ENCODE assay signal across 15 mouse cellular contexts in genomic region chr13:73432466-73433149, GRCm38 (mm10). TPM values are rescaled to one million over a fixed set of nuclear protein-coding genes. Genes with fewer than 3 reads are reported as not detected.
DNase-seq lines count a peak whose midpoint lies in the region; ATAC-seq and TF ChIP-seq lines count a peak whose summit lies in the region.
"Had no signal": no experiment of that assay in that cellular context is flagged by ENCODE, and none has a peak within 500 bp of the region (broad histone marks: within the 10 kb centered on the region; RNA-seq: fewer than 3 reads in every experiment).

No protein-coding gene starts in this region.

- H3K27ac ChIP-seq in kidney, postnatal 0 days = no peak overlapping the region
- H3K27ac ChIP-seq in liver, embryonic 15.5 days (replicated peaks) = peak overlapping the region; percentile 77
- H3K27ac ChIP-seq in kidney, embryonic 16.5 days (ENCODE audit: low read length) = no peak overlapping the region
- H3K27ac ChIP-seq: embryonic facial prominence, embryonic 13.5 days; heart, embryonic 13.5 days; hindbrain, embryonic 10.5 days; intestine, embryonic 15.5 days; neural tube, embryonic 15.5 days had no signal

- ATAC-seq in kidney, postnatal 0 days (replicated peaks; ENCODE audit: low FRiP score, low read depth) = no peak
- no peak for ATAC-seq in liver, embryonic 15.5 days (ENCODE audit: insufficient read depth)
- ATAC-seq in kidney, embryonic 16.5 days (ENCODE audit: low FRiP score, low TSS enrichment) = no peak
- ATAC-seq: intestine, embryonic 15.5 days had no signal

- H3K36me3 ChIP-seq in kidney, postnatal 0 days (ENCODE audit: insufficient read depth, low read length) = no peaks in the 10 kb centered on the region
- no peaks in the 10 kb centered on the region for H3K36me3 ChIP-seq in liver, embryonic 15.5 days (replicated peaks)
- no peaks in the 10 kb centered on the region for H3K36me3 ChIP-seq in splenic B cell, adult 2 months (ENCODE audit: control insufficient read depth, insufficient read depth, low read length, poor library complexity, severe bottlenecking)
- H3K36me3 ChIP-seq in kidney, embryonic 16.5 days (ENCODE audit: insufficient read depth, low read length) = no peaks in the 10 kb centered on the region
- H3K36me3 ChIP-seq: embryonic facial prominence, embryonic 13.5 days; heart, embryonic 13.5 days; hindbrain, embryonic 10.5 days; intestine, embryonic 15.5 days; neural tube, embryonic 15.5 days had no signal

- peak; percentile 41 for TF ChIP-seq CTCF in kidney, postnatal 0 days (IDR thresholded peaks at IDR 0.05; ENCODE audit: low read depth)

- DNase-seq in kidney, postnatal 0 days (ENCODE audit: low spot score) = no peak
- no peak for DNase-seq in kidney, adult 11 months
- DNase-seq in R1 (ENCODE audit: low read depth, low spot score) = peak; percentile 19
- DNase-seq in splenic B cell, adult 2 months (ENCODE audit: low read depth, low spot score) = peak; percentile 41
- DNase-seq in ovary, postnatal 36 days (ENCODE audit: low spot score) = no peak
- DNase-seq: adrenal gland, postnatal 10 days; cerebellum, postnatal 36 days; kidney, postnatal 4 days had no signal

- no peak overlapping the region for H3K9ac ChIP-seq in kidney, postnatal 0 days (ENCODE audit: low read depth, low read length)
- H3K9ac ChIP-seq in liver, embryonic 15.5 days = peak overlapping the region; percentile 54
- H3K9ac ChIP-seq in kidney, embryonic 16.5 days (replicated peaks; ENCODE audit: low read length) = no peak overlapping the region
- H3K9ac ChIP-seq: embryonic facial prominence, embryonic 13.5 days; heart, embryonic 13.5 days; intestine, embryonic 15.5 days; neural tube, embryonic 15.5 days had no signal

- H3K27me3 ChIP-seq in kidney, postnatal 0 days (ENCODE audit: insufficient read depth, low read length) = no peaks in the 10 kb centered on the region
- H3K27me3 ChIP-seq in liver, embryonic 15.5 days = peaks cover 4% of the 10 kb centered on the region; the same call in 1 of the 2 replicates
- no peaks in the 10 kb centered on the region for H3K27me3 ChIP-seq in splenic B cell, adult 2 months (ENCODE audit: control insufficient read depth, insufficient read depth, low read length, poor library complexity, severe bottlenecking)
- no peaks in the 10 kb centered on the region for H3K27me3 ChIP-seq in kidney, embryonic 16.5 days (ENCODE audit: insufficient read depth, low read length)
- H3K27me3 ChIP-seq: embryonic facial prominence, embryonic 13.5 days; intestine, embryonic 15.5 days; neural tube, embryonic 15.5 days had no signal

- no peak overlapping the region for H3K4me2 ChIP-seq in kidney, postnatal 0 days (ENCODE audit: low read length)
- H3K4me2 ChIP-seq in liver, embryonic 15.5 days = no peak overlapping the region
- no peak overlapping the region for H3K4me2 ChIP-seq in kidney, embryonic 16.5 days (replicated peaks; ENCODE audit: low read depth, low read length)
- H3K4me2 ChIP-seq: embryonic facial prominence, embryonic 13.5 days; heart, embryonic 13.5 days; intestine, embryonic 15.5 days; neural tube, embryonic 15.5 days had no signal

- no peaks in the 10 kb centered on the region for H3K4me1 ChIP-seq in kidney, postnatal 0 days (replicated peaks; ENCODE audit: insufficient read depth, low read length)
- peaks cover 65% of the 10 kb centered on the region for H3K4me1 ChIP-seq in liver, embryonic 15.5 days (replicated peaks)
- H3K4me1 ChIP-seq in kidney, embryonic 16.5 days (ENCODE audit: insufficient read depth, low read length) = no peaks in the 10 kb centered on the region
- H3K4me1 ChIP-seq: embryonic facial prominence, embryonic 13.5 days; heart, embryonic 13.5 days; hindbrain, embryonic 10.5 days; intestine, embryonic 15.5 days; neural tube, embryonic 15.5 days had no signal

- H3K4me3 ChIP-seq in kidney, postnatal 0 days (replicated peaks; ENCODE audit: low read depth, low read length) = no peak overlapping the region
- H3K4me3 ChIP-seq in liver, embryonic 15.5 days (replicated peaks) = no peak overlapping the region
- H3K4me3 ChIP-seq in kidney, embryonic 16.5 days (ENCODE audit: low read length) = no peak overlapping the region
- H3K4me3 ChIP-seq: embryonic facial prominence, embryonic 13.5 days; heart, embryonic 13.5 days; hindbrain, embryonic 10.5 days; intestine, embryonic 15.5 days; neural tube, embryonic 15.5 days had no signal

- H3K9me3 ChIP-seq in kidney, postnatal 0 days (replicated peaks; ENCODE audit: low read length) = no peaks in the 10 kb centered on the region
- H3K9me3 ChIP-seq in liver, embryonic 15.5 days (replicated peaks) = no peaks in the 10 kb centered on the region
- H3K9me3 ChIP-seq in kidney, embryonic 16.5 days (ENCODE audit: low read length) = no peaks in the 10 kb centered on the region
- H3K9me3 ChIP-seq: embryonic facial prominence, embryonic 13.5 days; heart, embryonic 13.5 days; hindbrain, embryonic 10.5 days; intestine, embryonic 15.5 days; neural tube, embryonic 15.5 days had no signal

- 73% methylated on average over 7 of the region's 7 CpGs for WGBS in kidney, postnatal 0 days
- WGBS in liver, embryonic 15.5 days (ENCODE audit: insufficient replicate concordance) = 72% methylated on average over 7 of the region's 7 CpGs
- WGBS in kidney, embryonic 16.5 days = 74% methylated on average over 7 of the region's 7 CpGs

RNA-seq across cellular contexts. Expression of gene Lpcat1, which starts 34.4 kb away (rescaled TPM):
- 21.8 and 23.6 TPM in 2 replicates for polyA plus RNA-seq in kidney, postnatal 0 days (2015; fragmentation: Nextera tagmentation; extraction: Ambion mirVana)
- polyA plus RNA-seq in liver, embryonic 15.5 days (2015; fragmentation: Nextera tagmentation; extraction: Ambion mirVana) = 73.8 and 78.2 TPM in 2 replicates
- polyA plus RNA-seq in kidney, embryonic 16.5 days (2015; fragmentation: Nextera tagmentation; extraction: Ambion mirVana) = 31.1 and 35.1 TPM in 2 replicates

Comparison
In these comparisons a context has a peak if more than half of its experiments do, and no peak if none do; other contexts are left out.
1. DNase-seq: peak in R1 (single experiment) and splenic B cell, adult 2 months (single experiment); none in kidney, postnatal 0 days (single experiment), kidney, adult 11 months (single experiment) and ovary, postnatal 36 days (single experiment).